Mouse (Mus musculus): ENCODE measurements around the gene Eif3l. TPM values are rescaled to one million over a fixed set of nuclear protein-coding genes. Genes with fewer than 3 reads are reported as not detected.
A peak's percentile ranks its signal among the peaks of the same experiment; 100 is the strongest.

Gene Eif3l
- polyA plus RNA-seq, 1 experiment, result 189 TPM

DNA sequence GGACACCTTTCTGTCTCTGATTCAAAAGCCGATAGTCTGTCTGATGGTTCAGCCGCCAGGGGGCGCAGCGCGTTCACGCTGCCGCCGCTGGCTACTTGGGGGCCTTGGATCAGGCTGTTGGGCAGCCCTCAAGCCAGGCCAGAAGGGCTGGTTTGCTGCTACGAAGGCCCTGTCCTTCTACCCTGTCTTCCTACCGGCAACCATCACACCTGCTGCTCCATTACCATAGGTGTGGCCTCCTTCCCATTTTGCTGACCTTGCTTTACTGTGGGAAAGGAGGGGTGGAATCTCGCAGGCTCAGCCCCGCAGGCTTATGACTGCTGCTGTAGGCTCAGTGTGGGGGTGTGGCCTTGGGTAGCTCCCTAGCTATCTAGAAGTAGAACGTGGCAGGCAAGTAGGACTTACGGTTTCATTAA lies 37.1 kb upstream of the Eif3l start:
- DNase-seq (ENCODE audit: low read depth), result peak; percentile 61
- peak; percentile 90 for TF ChIP-seq CTCF (IDR thresholded peaks at IDR 0.05; ENCODE audit: borderline replicate concordance, extremely low read depth, insufficient read depth, insufficient read length)
- no peak for TF ChIP-seq POLR2A (IDR thresholded peaks at IDR 0.05; ENCODE audit: borderline replicate concordance, extremely low read depth, insufficient read depth, insufficient read length, poor library complexity, severe bottlenecking)

DNA sequence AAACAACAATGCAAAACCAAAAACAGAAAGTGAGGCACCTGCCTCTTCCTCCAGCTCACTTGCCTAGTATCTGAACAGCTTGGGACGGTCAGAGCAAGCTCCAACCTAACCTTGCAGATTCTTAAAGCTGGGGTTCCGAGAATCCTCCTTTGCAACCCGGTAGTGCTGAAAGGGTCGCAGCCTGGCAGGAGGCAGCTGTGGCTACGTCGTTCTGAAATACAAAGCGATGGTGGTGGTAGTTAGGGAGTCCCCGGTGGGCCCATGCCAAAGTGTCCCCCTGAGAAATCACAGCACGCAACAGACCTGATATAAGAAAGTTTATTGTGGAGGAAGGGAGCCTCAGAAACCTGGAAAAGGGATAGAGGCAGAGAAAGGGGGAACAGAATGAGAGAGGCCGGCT lies 36.6 kb upstream of the Eif3l start:
- TF ChIP-seq POLR2A (IDR thresholded peaks at IDR 0.05; ENCODE audit: borderline replicate concordance, extremely low read depth, insufficient read depth, insufficient read length, poor library complexity, severe bottlenecking) (no peak), CTCF (IDR thresholded peaks at IDR 0.05; ENCODE audit: borderline replicate concordance, extremely low read depth, insufficient read depth, insufficient read length) (no peak)
- no peak for DNase-seq (ENCODE audit: low read depth)

DNA sequence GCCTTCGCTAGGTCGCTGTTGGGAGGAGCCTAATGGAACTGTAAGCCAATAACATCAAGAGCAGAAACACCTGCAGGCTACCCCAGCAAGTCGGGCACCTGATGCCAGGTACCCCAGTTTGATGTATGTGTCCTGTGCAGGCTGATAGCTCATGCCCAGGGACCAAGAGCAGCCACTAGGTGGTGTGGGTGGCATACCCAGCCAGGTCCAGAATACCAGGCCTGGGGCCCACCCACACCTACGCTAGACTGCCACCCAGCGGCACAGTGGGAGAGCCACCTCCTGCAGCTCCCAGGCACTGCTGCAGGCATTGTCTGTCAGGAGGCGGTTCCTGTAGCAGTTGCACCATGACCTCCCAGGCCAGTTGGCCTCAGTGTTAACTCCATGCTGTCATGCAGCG lies 36.1 kb upstream of the Eif3l start:
- TF ChIP-seq CTCF (IDR thresholded peaks at IDR 0.05; ENCODE audit: borderline replicate concordance, extremely low read depth, insufficient read depth, insufficient read length), result peak; percentile 67
- TF ChIP-seq POLR2A (IDR thresholded peaks at IDR 0.05; ENCODE audit: borderline replicate concordance, extremely low read depth, insufficient read depth, insufficient read length, poor library complexity, severe bottlenecking), result no peak
- peak; percentile 73 for DNase-seq (ENCODE audit: low read depth)

DNA sequence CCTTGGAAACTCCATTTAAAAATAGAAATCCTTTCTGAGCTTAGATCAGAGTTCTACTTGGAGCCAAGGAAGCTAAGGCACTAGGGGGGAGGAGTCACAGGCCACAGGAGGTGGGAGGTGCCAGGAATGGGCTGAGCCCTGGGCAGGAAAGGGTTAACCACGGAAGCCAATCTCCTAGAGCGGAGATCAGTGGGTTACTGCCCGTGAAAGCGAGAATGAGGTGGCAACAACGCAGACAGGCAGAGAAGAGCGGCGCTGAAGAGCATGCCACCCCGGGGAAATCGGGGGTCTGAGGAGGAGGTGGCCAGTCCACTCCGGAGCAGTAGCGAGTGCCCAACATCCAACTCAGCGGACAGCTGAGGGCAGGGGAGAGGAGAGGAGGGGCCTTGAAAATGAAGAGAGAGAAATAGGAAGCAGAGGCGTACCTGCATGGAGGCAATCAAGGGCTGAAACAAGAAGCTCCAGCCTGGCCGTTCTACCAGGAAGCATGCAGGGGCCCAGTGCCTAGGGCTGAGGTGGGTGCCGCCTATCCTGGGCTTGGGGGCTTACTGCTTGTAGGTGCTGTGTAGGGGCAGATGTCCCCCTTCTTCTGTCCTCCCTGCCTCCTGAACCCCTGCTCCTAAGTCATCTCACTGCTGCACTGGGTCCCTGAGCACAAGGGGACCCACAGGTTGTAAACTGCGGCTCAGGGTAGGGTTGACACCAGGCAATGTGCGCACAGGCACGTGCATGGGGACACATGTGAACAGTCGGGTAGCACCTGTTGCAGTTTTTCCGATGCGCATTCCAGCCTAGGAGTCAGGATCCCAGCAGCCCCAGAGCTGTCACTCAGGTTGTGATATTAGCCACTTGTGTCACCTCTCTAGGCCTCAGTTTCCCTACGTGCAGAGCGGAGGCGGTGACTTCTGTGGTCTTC lies 34.2 kb upstream of the Eif3l start:
- peak; percentile 31 for DNase-seq (ENCODE audit: low read depth)
- no peak for TF ChIP-seq POLR2A (IDR thresholded peaks at IDR 0.05; ENCODE audit: borderline replicate concordance, extremely low read depth, insufficient read depth, insufficient read length, poor library complexity, severe bottlenecking)
- TF ChIP-seq CTCF (IDR thresholded peaks at IDR 0.05; ENCODE audit: borderline replicate concordance, extremely low read depth, insufficient read depth, insufficient read length), result no peak

DNA sequence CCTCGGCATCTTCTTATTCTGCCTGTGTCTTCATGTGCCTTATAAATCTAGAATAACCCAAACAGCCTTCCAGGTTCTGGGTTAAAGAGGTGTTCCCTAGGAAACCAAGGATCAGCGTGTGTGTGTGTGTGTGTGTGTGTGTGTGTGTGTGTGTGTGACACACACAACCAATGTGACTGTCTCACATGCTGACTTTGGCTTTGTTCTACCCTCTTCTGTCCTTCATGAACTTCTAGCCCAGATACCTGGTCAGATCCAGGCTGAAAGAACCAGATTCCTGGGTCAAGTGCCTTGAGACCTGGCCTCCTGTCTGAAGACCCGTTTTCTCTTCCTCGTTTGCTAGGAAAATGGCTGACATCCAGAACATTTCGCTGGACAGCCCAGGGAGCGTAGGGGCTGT lies 33.4 kb upstream of the Eif3l start, which contains the start of gene Galr3:
TSS of gene Galr3 (plus strand) at position 301 of the 400 bp plus-strand sequence.
- DNase-seq (ENCODE audit: low read depth), result no peak
- TF ChIP-seq POLR2A (IDR thresholded peaks at IDR 0.05; ENCODE audit: borderline replicate concordance, extremely low read depth, insufficient read depth, insufficient read length, poor library complexity, severe bottlenecking) (no peak), CTCF (IDR thresholded peaks at IDR 0.05; ENCODE audit: borderline replicate concordance, extremely low read depth, insufficient read depth, insufficient read length) (no peak)

DNA sequence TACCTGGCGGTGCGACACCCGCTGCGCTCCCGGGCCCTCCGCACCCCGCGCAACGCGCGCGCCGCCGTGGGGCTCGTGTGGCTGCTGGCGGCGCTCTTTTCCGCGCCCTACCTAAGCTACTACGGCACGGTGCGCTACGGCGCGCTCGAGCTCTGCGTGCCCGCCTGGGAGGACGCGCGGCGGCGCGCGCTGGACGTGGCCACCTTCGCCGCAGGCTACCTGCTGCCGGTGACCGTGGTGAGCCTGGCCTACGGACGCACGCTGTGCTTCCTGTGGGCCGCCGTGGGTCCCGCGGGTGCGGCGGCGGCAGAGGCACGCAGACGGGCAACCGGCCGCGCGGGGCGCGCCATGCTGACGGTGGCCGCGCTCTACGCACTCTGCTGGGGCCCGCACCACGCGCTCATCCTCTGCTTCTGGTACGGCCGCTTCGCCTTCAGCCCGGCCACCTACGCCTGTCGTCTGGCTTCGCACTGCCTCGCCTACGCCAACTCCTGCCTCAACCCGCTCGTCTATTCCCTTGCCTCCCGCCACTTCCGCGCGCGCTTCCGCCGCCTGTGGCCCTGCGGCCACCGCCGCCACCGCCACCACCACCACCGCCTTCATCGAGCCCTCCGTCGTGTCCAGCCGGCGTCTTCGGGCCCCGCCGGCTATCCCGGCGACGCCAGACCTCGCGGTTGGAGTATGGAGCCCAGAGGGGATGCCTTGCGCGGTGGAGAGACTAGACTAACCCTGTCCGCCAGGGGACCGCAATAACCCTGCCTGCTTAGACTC lies 32.1 kb upstream of the Eif3l start:
- DNase-seq (ENCODE audit: low read depth), result peak; percentile 57

DNA sequence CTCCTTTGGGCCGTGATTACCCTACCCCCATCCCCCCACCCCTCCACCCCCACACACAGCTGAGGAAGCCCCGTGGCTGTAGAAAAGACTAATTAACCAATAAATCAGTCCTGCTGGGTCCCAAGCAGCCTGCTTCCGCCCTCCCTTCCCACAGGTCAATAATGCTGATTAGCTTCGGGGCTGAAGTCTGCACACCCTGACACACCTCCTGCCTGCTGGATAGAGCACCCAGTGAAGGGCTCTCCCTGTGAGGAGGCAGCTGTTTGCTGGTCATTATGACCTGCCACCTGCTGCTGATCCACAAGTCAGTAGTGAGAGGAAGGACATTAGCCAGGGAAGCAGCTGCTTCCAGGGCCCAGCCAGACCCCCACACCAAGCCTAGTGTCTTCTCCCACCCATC lies 30.1 kb upstream of the Eif3l start:
- no peak for TF ChIP-seq CTCF (IDR thresholded peaks at IDR 0.05; ENCODE audit: borderline replicate concordance, extremely low read depth, insufficient read depth, insufficient read length)
- TF ChIP-seq POLR2A (IDR thresholded peaks at IDR 0.05; ENCODE audit: borderline replicate concordance, extremely low read depth, insufficient read depth, insufficient read length, poor library complexity, severe bottlenecking), result no peak
- peak; percentile 30 for DNase-seq (ENCODE audit: low read depth)

More for the DNA sequence above, 32.1 kb upstream of the Eif3l start:
- TF ChIP-seq CTCF (IDR thresholded peaks at IDR 0.05; ENCODE audit: borderline replicate concordance, extremely low read depth, insufficient read depth, insufficient read length), result no peak
- no peak for TF ChIP-seq POLR2A (IDR thresholded peaks at IDR 0.05; ENCODE audit: borderline replicate concordance, extremely low read depth, insufficient read depth, insufficient read length, poor library complexity, severe bottlenecking)

DNA sequence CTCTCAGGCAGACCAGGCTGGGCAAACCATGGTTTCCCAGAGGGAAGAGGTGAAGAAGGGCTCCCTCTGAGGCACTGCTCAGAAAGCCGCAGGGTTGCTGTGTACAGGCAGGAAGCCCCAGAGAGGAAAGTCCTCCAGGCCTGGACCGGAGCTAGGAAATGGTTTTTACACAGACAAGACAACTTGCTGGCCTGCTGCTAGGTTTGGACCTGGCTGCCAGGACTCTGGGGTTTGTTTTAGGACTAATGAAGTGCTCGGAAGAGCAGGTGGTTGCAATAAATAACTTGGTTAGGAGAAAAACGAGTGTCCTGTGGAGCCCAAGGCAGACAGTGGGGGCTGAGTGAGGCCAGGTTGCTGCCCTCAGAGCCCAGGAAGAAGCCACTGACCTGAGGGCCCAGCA lies 26.8 kb upstream of the Eif3l start:
- TF ChIP-seq POLR2A (IDR thresholded peaks at IDR 0.05; ENCODE audit: borderline replicate concordance, extremely low read depth, insufficient read depth, insufficient read length, poor library complexity, severe bottlenecking), result no peak
- TF ChIP-seq CTCF (IDR thresholded peaks at IDR 0.05; ENCODE audit: borderline replicate concordance, extremely low read depth, insufficient read depth, insufficient read length), result no peak
- DNase-seq (ENCODE audit: low read depth), result no peak

DNA sequence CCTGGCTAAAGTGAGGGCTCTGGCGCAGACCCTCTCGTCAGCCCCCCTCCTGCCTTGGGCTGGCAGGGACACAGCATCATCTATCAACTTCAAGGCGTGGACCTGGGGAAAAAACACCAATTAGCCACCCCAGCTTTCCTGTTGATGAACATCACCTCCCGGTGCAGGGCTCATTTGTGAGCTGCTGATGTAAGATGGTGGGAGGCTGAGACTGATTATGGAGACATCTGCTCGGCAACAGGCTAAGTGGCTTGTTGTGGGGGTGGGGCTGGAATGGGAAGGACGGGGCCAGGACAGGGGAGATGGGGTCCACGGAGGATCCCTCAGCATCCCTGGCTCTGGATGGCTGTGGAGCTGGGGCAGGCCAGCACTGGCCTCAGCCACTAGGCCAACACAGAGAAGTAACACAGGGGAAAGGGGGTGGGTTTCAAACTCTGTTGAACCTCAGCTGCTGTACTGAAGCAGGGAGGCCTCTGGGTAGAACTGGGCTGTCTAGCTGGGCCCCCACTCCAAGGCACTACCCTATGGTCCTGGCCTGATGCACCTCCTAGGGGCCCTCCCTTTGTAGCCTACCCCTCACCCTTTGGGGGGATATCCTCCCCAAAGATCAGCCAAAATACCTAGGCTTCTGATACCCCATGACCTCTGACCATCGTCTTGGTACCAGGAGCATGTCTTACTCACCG lies 24.7 kb upstream of the Eif3l start:
- peak; percentile 47 for DNase-seq (ENCODE audit: low read depth)
- no peak for TF ChIP-seq CTCF (IDR thresholded peaks at IDR 0.05; ENCODE audit: borderline replicate concordance, extremely low read depth, insufficient read depth, insufficient read length)
- no peak for TF ChIP-seq POLR2A (IDR thresholded peaks at IDR 0.05; ENCODE audit: borderline replicate concordance, extremely low read depth, insufficient read depth, insufficient read length, poor library complexity, severe bottlenecking)

DNA sequence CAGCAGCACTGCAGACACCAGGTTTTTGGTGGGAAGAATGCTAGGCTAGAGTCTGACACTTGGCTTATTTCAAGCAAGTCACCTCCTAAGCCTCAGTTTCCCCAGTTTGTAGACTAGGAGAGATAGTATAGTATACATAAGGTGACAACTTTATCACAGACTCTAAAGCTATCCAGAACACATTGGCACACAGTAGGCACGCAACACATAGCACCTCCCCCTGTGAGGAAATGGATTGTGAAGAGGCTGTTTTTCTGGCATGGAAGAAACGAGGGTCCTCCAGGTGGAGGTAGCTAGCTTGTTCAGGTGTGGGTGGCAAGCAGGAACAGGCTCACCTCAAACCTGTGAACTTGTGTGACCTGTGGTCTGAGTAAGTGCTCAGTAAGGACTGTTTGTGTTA lies 24.0 kb upstream of the Eif3l start:
- no peak for DNase-seq (ENCODE audit: low read depth)
- TF ChIP-seq CTCF (IDR thresholded peaks at IDR 0.05; ENCODE audit: borderline replicate concordance, extremely low read depth, insufficient read depth, insufficient read length) (no peak), POLR2A (IDR thresholded peaks at IDR 0.05; ENCODE audit: borderline replicate concordance, extremely low read depth, insufficient read depth, insufficient read length, poor library complexity, severe bottlenecking) (no peak)

Data from brain, embryonic 14.5 days (tissue).